Mouse (Mus musculus): ENCODE results near the gene Aip. TPM values are rescaled to one million over a fixed set of nuclear protein-coding genes. Genes with fewer than 3 reads are reported as not detected.
"Not testable (repeated sequence)": the region's sequence is repeated elsewhere in the genome, so short reads cannot be mapped to it uniquely, and the experiment has no call there.

Aip gene
- total RNA-seq, 2 experiments from 2014 or later = 71.5 to 73.4 TPM

- not testable (repeated sequence) for DNase-seq
These were observed 10.3 kb upstream of the Aip start for GRCm38 (mm10) chr19:4135963-4136345.

DNA sequence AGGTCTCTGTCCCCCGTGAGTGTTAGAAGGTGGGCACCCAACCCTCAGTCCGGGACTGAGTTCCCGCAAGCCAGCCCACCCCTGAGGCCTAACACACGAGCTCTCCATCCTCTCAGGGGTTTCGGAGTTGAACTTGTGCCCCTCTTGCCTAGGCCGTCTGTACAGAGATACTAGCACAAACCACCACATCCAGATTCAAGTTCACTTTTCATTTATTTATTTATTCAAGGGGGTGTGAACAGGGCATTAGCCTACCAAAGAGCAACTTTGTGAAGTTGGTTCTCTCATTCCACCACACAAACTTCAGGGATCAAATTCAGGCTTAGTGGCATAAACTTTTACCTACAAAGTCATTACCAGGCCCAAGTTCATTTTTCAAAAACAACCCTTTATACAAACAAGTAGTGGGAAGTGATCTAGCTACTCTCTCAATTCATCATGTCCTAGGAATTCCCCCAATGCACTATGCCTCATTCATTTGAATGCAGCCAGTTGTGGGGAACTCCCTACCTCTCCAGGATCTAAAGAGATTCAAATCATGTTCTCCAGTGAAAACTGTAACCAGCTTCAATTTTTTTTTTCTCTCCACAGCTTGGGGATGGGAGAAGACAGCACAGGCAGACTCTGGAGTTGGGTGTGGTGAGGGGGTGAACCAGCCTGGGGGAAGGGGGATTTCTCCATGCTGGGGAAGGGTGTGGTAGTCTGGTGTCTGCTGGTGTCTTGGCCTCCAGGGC, 9.7 kb upstream of the Aip start:
- not testable (repeated sequence) for DNase-seq

- no peak for DNase-seq
These were observed 8.7 kb upstream of the Aip start for GRCm38 (mm10) chr19:4134354-4134753.

GRCm38 (mm10) chr19:4131768-4132167, 6.1 kb upstream of the Aip start:
- DNase-seq = no peak

- no peak for DNase-seq
These were observed 5.4 kb upstream of the Aip start for GRCm38 (mm10) chr19:4131075-4131474.

GRCm38 (mm10) chr19:4130106-4130505, 4.4 kb upstream of the Aip start:
- DNase-seq = no peak

GRCm38 (mm10) chr19:4129462-4129861, 3.8 kb upstream of the Aip start:
- DNase-seq = no peak

GRCm38 (mm10) chr19:4126759-4127495, 1.3 kb upstream of the Aip start:
- no peak for DNase-seq

DNA sequence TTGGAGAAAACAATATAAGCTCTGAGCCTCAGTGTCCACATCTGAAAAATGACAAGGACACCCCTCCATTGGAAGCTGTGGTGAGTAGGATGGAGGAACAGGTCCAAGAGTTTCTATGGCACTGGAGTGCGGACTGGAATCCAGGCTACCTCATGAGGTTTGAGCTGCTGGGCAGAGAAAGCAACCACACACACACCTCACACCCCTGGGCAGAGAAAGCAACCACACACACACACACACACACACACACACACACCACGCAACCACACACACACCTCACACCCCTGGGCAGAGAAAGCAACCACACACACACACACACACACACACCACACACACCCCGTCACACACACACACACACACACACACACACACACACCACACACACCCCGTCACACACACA, 390 bp downstream of the Aip start:
- peak; percentile 43 for DNase-seq

DNA sequence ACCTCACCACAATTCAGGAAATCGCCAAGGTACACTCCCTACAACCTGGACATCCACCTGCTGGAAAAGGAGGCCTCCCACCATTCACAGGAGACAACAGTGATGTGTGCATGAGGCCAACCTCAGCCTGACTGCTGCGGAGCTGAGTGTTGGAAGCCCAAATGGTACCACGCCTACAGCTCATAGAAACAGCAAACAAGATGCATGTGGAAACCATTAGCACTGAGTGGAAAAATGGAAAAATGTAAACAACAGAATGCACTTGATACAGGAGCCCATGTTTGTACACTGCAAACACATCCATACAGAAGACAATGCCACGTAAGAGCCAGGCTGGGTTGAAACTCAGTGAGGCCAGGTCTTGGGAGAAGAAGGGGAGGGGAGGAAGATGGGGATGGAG, 1.2 kb downstream of the Aip start:
- DNase-seq = no peak

GRCm38 (mm10) chr19:4122411-4123370, 3.0 kb downstream of the Aip start:
- no peak for DNase-seq

DNA sequence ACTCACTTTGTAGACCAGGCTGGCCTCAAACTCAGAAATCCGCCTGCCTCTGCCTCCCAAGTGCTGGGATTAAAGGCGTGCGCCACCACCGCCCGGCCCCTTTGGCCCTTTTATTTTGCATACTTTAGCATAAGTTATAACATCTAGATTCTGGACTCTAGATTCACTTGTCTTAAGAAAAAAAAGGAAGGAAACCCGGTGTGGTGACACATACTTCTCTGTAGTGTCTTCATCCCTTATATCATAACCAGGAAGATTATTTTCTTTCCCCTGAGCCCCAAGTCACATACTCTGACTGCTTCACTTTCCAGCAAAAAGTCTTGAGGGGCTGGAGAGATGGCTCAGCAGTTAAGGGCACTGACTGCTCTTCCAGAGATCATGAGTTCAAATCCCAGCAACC, 3.8 kb downstream of the Aip start:
- DNase-seq = not testable (repeated sequence)

GRCm38 (mm10) chr19:4121097-4121805, 4.4 kb downstream of the Aip start:
- DNase-seq = peak; percentile 98

DNA sequence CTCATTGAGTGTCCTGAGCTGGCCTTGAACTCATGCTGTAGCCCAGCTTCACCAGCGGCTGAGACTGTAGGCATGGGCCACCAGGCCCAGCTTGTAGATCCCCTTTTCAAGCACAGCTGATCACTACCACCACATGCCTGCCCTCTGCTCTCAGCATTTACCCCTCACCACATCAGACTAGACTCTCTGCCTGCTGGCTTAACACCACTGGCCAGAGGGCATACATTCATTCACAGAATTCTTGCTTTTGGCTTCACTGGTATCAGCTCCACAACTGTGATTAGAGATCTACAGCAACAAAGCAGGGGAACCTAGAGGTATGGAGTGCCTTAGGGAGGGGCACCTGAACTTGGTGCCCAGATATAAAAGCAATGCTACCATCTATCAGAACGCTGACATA, 5.2 kb downstream of the Aip start:
- no peak for DNase-seq

GRCm38 (mm10) chr19:4119716-4120487, 5.8 kb downstream of the Aip start:
- DNase-seq = no peak

DNA sequence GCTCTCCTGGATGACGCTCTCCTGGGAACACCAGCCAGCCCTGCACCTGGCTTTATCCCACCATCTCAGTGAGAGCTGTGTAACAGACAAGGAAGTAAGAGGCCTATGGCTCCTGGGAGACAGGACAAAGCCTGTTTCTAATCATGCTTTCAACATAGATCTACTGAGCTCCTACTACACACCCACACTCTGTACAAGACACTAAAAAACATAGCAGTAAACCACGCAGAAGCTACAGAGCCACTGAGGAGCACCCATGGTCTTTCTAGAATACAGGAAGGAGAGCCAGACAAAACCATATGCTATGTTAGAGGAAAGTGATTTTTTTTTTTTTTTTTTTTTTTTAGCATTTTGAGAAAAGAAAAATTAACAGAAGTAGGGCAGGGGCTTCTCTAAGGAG, 7.3 kb downstream of the Aip start:
- no peak for DNase-seq

DNA sequence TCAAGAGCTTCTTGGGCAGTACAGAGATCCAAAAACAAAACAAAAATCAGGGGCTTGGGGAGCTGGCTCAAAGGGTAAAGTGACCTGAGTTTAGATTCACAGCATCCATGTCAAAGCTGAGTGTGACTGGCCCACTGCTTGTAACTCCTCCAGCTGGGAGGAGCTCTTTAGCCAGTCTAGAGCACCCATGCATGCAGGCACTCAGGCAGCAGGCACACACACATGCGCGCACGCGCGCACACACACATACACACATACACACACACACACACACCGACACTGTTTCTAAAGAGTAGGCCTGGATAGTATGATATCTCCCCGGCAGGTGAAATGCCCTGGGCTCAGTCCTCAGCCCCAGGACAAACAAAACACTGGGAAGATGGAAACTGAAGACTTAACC, 8.7 kb downstream of the Aip start:
- DNase-seq = no peak

- no peak for DNase-seq
These were observed 9.8 kb downstream of the Aip start for GRCm38 (mm10) chr19:4115816-4116215.

DNA sequence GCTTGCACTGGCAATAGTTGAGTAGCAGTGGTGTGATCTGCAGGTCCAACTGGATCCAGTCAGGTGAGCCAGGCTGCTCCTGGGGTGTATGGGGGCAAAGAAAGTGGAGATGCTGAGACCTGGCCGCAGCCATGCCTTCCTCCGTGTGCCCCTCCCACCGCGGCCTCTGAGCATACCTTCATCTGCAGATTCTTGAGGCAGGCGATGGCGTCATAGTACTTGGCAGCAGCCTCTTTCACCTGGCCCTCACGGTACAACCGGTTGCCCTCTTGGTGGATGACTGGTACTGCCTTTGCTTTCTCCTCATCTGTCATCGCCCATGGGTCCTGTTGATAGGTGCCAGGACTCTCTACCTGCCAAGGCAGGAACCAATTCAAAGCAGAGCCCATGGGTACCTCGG, 10.5 kb downstream of the Aip start:
- no peak for DNase-seq

DNA sequence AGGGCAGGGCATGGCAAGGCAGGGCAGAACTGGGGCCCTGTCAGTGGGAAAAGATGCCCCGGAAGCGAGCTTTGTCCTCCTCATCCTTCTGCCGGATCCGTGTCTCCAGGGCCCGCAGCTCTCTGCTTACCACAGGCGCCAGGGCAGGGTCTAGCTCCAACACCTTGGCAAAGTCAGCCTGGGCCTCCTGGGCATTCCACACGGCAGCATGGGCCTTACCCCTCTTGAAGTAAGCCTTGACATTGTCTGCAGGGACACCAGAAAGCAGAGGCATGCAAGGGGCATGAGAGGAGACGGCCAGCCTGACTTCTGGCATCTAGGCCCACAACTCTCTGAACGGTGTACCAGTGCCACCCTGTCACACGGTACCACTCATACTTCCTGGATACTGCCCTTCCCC, 11.1 kb downstream of the Aip start:
- no peak for DNase-seq

DNA sequence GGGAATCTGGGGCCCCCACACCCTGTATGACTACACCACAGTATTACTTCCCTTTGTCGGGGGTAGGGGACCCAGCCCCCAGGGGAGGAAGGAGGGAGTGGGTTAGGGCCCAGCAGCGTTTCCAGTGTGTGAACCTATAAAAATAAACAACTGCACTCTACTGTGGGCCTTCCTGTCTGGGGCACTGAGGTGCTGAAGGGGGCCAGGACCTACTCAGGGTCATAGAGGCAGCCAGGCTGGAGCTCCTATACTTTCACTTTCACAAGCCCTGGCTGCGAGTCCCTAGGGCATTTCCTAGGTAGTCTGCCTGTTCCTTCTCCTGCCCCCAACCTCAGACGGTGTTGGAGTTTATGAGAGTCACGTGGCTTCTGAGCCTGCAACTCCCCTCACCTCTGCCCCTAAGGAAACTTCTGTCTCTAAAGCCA, 11.8 kb downstream of the Aip start:
- DNase-seq = peak; percentile 57
